Mouse (Mus musculus) testis, adult 2 months (tissue): Measurements from ENCODE around the gene Atp8a2. TPM values are rescaled to one million over a fixed set of nuclear protein-coding genes. Genes with fewer than 3 reads are reported as not detected.

Experiments used
- H3K27ac ChIP-seq: fragments of 200-500 bp; 2 replicates; pipeline ENCODE4 v1.5.1; 2012; ENCODE audit warnings: low read depth, low read length; ENCODE audit not compliant: control insufficient read depth, insufficient read depth
- H3K27me3 ChIP-seq: fragments of 200-500 bp; 2 replicates; pipeline ENCODE4 v1.6.1; 2012; ENCODE audit warnings: mild to moderate bottlenecking, low read length, moderate library complexity; ENCODE audit not compliant: control insufficient read depth, insufficient read depth
- H3K36me3 ChIP-seq: fragments of 200-500 bp; 2 replicates; pipeline ENCODE4 v1.6.1; 2012; ENCODE audit warnings: mild to moderate bottlenecking, low read length; ENCODE audit not compliant: control insufficient read depth, insufficient read depth
- H3K4me1 ChIP-seq: fragments of 200-500 bp; 2 replicates; pipeline ENCODE4 v1.6.1; 2012; ENCODE audit warnings: low read length; ENCODE audit not compliant: control insufficient read depth, insufficient read depth
- H3K4me3 ChIP-seq: fragments of 200-500 bp; 2 replicates; pipeline ENCODE4 v1.5.1; 2012; ENCODE audit warnings: low read depth, mild to moderate bottlenecking, low read length, moderate library complexity, mixed read lengths; ENCODE audit not compliant: control insufficient read depth
- CTCF ChIP-seq: fragments of 200-500 bp; IDR thresholded peaks from 2 replicates; pipeline ENCODE4 v1.5.1; 2012; ENCODE audit warnings: low read depth, mild to moderate bottlenecking, inconsistent platforms, low read length, moderate library complexity; ENCODE audit not compliant: control insufficient read depth, insufficient read depth, insufficient replicate concordance
- POLR2A ChIP-seq: fragments of 200-500 bp; IDR thresholded peaks from 2 replicates; pipeline ENCODE4 v1.6.1; 2012; ENCODE audit warnings: low read depth, mild to moderate bottlenecking, inconsistent platforms, low read length, moderate library complexity; ENCODE audit not compliant: control insufficient read depth
- polyA plus RNA-seq: library from polyadenylated mRNA; depleted of rRNA; stranded (reverse); fragments of >200 nt; gene quantifications from 2 replicates; pipeline ENCODE4 v1.2.3, GENCODE M21; 2012

The Atp8a2 gene
- polyA plus RNA-seq, 1 experiment = 18.8 TPM

DNA sequence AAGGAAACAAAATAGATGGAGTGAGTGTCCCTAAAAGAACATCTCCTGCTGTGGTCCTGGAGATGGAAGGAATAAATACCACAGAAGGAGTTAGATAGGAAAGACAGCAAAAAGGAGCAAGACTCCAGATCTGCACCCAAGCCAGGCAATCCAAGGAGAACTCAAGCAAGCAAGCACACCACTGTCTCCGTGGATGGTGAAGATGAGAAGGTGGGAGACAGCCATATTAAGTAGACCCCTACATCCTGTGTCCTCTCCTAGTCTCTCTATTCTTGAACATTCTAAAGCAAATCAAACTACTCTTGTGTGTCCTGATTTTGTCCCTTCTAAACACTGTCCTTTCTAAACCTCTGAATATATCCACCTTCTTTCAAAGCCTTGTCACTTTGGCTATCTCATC lies 552.8 kb downstream of the Atp8a2 start:
- TF ChIP-seq CTCF = no peak
- no peak for TF ChIP-seq POLR2A
- Histone ChIP-seq H3K27ac (no peak overlapping the region), H3K27me3 (no peaks in the 10 kb centered on the region), H3K36me3 (no peaks in the 10 kb centered on the region), H3K4me1 (peaks cover 4% of the 10 kb centered on the region; the same call in 1 of the 2 replicates), H3K4me3 (no peak overlapping the region)

DNA sequence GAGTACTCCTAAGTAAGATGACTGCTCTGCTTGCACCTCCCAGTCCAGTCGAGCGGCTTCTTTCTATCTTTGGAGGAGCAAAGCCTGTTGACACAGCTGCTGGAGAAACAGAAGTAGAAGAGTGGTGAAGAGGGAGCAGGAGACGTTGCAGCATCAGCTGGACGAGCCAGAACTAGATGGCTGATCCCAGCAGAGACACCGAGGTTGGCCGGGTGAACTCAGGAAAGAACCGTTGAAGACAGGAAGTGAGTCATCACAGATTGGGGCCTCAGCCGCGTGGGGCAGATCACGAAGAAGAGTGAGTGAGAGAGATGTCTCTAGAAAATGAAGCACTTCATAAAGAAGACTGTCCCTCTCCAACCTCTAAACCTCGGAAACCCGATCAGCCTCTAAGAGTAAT lies 553.4 kb downstream of the Atp8a2 start:
- TF ChIP-seq POLR2A = no peak
- no peak for TF ChIP-seq CTCF
- H3K27ac ChIP-seq = no peak overlapping the region
- no peak overlapping the region for H3K4me3 ChIP-seq
- no peaks in the 10 kb centered on the region for H3K36me3 ChIP-seq
- no peaks in the 10 kb centered on the region for H3K27me3 ChIP-seq
- peaks cover 4% of the 10 kb centered on the region; the same call in 1 of the 2 replicates for H3K4me1 ChIP-seq

DNA sequence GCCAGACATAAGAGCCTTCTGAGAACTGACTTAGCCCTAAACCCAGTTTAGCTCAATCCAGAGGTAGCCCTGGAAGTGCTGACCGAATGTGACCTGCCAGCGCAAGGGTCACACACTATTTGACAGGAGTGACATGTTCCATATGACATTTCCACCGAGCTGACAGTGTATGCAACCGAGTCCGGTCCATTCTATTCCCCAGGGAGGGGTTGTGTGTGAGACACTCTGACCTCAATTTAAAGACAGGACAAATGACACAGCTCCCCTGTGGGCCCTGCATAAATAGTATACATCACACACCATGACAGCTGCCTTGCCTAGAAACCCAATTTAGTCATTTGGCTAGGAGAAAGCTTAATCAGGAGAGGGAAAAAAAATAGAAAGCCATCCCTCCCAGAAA lies 555.1 kb downstream of the Atp8a2 start:
- Histone ChIP-seq H3K4me3 (no peak overlapping the region), H3K27me3 (no peaks in the 10 kb centered on the region), H3K27ac (no peak overlapping the region), H3K4me1 (peaks cover 4% of the 10 kb centered on the region; the same call in 1 of the 2 replicates), H3K36me3 (no peaks in the 10 kb centered on the region)
- TF ChIP-seq POLR2A (no peak), CTCF (no peak)

DNA sequence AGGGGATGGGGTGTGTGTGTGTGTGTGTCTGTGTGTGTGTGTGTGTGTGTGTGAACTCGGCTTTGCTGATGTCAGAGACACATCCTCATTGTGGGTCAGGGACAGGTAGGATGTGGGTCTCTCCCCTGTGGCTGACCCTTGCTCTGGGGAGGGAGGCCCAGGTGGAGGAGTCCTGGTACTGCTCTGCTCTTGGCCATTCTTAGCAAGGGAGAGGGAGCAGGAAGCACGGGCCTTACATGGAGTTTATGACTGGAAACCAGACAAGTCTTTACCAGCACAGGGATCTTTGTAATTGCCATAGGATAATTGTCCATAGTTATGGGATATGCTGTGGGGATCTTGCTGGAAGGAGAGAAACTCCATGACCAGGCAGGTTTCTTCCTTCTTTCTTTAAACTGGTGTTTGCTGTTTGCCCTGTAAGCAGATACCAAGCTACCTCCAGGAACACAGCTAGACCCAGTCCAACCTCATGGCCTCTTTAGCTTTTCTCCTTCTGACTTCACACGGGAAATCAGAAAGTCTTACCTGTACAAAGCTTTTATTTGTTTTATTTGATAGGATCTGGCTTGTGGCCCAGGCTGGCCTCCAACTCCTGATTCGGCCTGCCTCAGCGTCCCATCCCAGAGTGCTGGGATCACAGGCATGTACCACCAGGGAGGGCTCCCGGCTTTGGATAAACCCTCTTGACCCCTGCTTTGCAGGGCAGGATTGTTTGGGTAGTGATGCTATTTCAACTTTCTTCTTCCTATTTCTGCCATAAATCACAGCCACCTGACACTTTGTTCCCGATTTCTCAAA lies 557.9 kb downstream of the Atp8a2 start:
- no peaks in the 10 kb centered on the region for H3K27me3 ChIP-seq
- no peaks in the 10 kb centered on the region for H3K36me3 ChIP-seq
- no peak overlapping the region for H3K4me3 ChIP-seq
- no peak for TF ChIP-seq POLR2A
- no peak for TF ChIP-seq CTCF
- H3K27ac ChIP-seq = no peak overlapping the region
- no peaks in the 10 kb centered on the region for H3K4me1 ChIP-seq

DNA sequence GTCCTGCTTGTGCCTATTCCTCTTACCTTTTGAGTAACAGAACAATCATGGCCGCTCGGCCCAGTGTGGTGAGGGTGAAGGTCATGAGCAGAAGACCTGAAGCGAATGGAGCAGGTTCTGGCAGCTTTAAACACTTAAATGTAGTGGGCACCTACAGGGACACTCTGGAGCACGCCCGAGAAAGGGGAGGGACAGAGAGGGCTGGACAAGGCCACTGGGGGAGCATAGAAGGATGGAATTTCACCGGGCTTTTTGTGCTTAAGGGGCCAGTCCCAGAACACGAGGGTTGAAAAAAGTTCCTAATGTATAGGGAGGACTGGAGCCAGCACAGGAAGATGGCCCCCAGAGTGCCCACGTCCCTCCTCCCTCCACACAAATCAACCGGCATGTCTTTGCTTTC lies 563.0 kb downstream of the Atp8a2 start:
- Histone ChIP-seq H3K36me3 (no peaks in the 10 kb centered on the region), H3K27me3 (no peaks in the 10 kb centered on the region), H3K4me1 (peaks cover 5% of the 10 kb centered on the region), H3K27ac (no peak overlapping the region), H3K4me3 (no peak overlapping the region)
- TF ChIP-seq CTCF = no peak
- TF ChIP-seq POLR2A = no peak

DNA sequence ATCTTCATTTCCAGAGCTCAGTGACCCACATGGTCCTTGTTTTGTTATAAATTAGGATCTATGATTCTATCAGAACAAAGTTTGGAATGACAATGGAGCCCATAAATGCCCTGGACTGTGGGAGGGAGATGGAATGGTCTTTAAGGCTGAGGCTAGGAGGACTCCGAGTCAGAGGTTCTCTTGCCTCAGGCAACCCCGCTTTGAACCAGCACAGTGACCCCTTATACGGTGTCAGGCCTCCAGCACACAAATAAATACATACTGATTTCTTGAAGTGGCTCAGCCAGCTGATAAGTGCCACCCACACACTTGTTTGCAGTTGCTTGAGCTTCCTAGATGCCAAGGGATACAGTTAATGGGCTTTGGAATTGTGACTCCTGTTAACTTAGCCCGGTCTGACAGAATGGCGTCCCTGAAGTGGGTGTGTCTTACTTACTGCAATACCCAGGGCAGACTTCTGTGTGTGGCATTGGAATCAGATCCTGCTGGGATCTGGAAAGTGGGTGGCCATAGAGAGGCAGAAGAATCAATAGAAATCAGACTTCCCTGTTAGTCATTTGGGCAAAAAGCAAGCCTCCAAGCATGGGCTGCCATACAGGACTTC lies 563.6 kb downstream of the Atp8a2 start:
- no peak overlapping the region for H3K4me3 ChIP-seq
- H3K27ac ChIP-seq = no peak overlapping the region
- H3K36me3 ChIP-seq = no peaks in the 10 kb centered on the region
- no peaks in the 10 kb centered on the region for H3K27me3 ChIP-seq
- no peak for TF ChIP-seq CTCF
- no peak for TF ChIP-seq POLR2A
- peaks cover 5% of the 10 kb centered on the region for H3K4me1 ChIP-seq

DNA sequence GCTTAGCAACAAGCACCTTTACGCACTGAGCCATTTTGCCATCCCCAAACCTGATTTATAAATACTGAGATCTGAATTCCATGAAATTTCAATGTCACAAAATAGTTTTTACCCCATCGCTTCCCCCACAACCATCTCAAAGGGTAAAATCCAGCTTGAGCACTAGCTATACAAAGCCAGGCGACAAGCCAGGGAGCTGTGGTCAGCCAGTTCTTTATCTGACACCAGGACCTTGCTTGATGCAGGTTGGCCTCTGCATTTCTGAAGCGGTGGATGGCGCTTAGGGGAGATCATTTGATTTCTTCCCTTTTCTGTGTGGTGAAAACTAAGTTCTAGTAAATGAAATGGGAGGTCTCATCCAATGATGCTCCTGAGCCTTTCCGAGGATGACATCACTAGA lies 564.9 kb downstream of the Atp8a2 start:
- no peak for TF ChIP-seq POLR2A
- TF ChIP-seq CTCF = no peak
- H3K36me3 ChIP-seq = no peaks in the 10 kb centered on the region
- H3K4me1 ChIP-seq = peaks cover 5% of the 10 kb centered on the region
- H3K4me3 ChIP-seq = no peak overlapping the region
- H3K27me3 ChIP-seq = no peaks in the 10 kb centered on the region
- H3K27ac ChIP-seq = no peak overlapping the region
